Mouse (Mus musculus) layer of hippocampus, adult 9-10 months (tissue): Measurements from ENCODE around the gene Dock4.

ENCODE experiments used
- DNase-seq: peaks from one replicate; pipeline ENCODE4 v3.0.0; 2022; ENCODE audit warnings: low spot score

Dock4 gene

GRCm38 (mm10) chr12:40568971-40569968, 123.5 kb downstream of the Dock4 start:
- no peak for DNase-seq

GRCm38 (mm10) chr12:40570250-40570649, 124.5 kb downstream of the Dock4 start:
- DNase-seq = no peak

GRCm38 (mm10) chr12:40574051-40574450, 128.3 kb downstream of the Dock4 start:
- no peak for DNase-seq

GRCm38 (mm10) chr12:40576749-40577148, 131.0 kb downstream of the Dock4 start:
- DNase-seq = no peak

GRCm38 (mm10) chr12:40580351-40580750, 134.6 kb downstream of the Dock4 start:
- no peak for DNase-seq

- no peak for DNase-seq
Measured at GRCm38 (mm10) chr12:40581037-40581436, 135.3 kb downstream of the Dock4 start.

GRCm38 (mm10) chr12:40582059-40582458, 136.3 kb downstream of the Dock4 start:
- no peak for DNase-seq

GRCm38 (mm10) chr12:40584526-40585289, 139.0 kb downstream of the Dock4 start:
- DNase-seq = no peak

- DNase-seq = no peak
Measured at GRCm38 (mm10) chr12:40585456-40586141, 139.8 kb downstream of the Dock4 start.

GRCm38 (mm10) chr12:40594161-40594560, 148.4 kb downstream of the Dock4 start:
- DNase-seq = no peak

GRCm38 (mm10) chr12:40595440-40595839, 149.7 kb downstream of the Dock4 start:
- no peak for DNase-seq

- no peak for DNase-seq
Measured at GRCm38 (mm10) chr12:40596020-40596419, 150.3 kb downstream of the Dock4 start.

- no peak for DNase-seq
Measured at GRCm38 (mm10) chr12:40596441-40596840, 150.7 kb downstream of the Dock4 start.

- DNase-seq = no peak
Measured at GRCm38 (mm10) chr12:40599952-40600351, 154.2 kb downstream of the Dock4 start.

- DNase-seq = no peak
Measured at GRCm38 (mm10) chr12:40605565-40605964, 159.8 kb downstream of the Dock4 start.

- DNase-seq = no peak
Measured at GRCm38 (mm10) chr12:40622926-40623325, 177.2 kb downstream of the Dock4 start.

GRCm38 (mm10) chr12:40626521-40626920, 180.8 kb downstream of the Dock4 start:
- no peak for DNase-seq

GRCm38 (mm10) chr12:40633242-40633641, 187.5 kb downstream of the Dock4 start:
- no peak for DNase-seq

- DNase-seq = no peak
Measured at GRCm38 (mm10) chr12:40634169-40634568, 188.4 kb downstream of the Dock4 start.

GRCm38 (mm10) chr12:40635991-40636390, 190.2 kb downstream of the Dock4 start:
- DNase-seq = no peak

- no peak for DNase-seq
Measured at GRCm38 (mm10) chr12:40637427-40637826, 191.7 kb downstream of the Dock4 start.

GRCm38 (mm10) chr12:40645869-40646268, 200.1 kb downstream of the Dock4 start:
- no peak for DNase-seq
